In genomic region chr8:70005178-70005577, GRCm38 (mm10) we compare ENCODE assay signal across 17 mouse cellular contexts. TPM values are rescaled to one million over a fixed set of nuclear protein-coding genes. Genes with fewer than 3 reads are reported as not detected.
DNase-seq lines count a peak whose midpoint lies in the region; ATAC-seq and TF ChIP-seq lines count a peak whose summit lies in the region.
"Had no signal": no experiment of that assay in that cellular context is flagged by ENCODE, and none has a peak within 500 bp of the region (broad histone marks: within the 10 kb centered on the region; RNA-seq: fewer than 3 reads in every experiment).

No protein-coding gene starts in this region.

- no peak for DNase-seq in gastrocnemius, adult 2 months
- no peak for DNase-seq in gastrocnemius, postnatal 4 days (ENCODE audit: low spot score in 2 of 2)
- peak; percentile 36 to 66 for DNase-seq in lung, adult 18-20 months
- DNase-seq in lung, adult 2 months = no peak
- DNase-seq in heart, postnatal 4 days = peak; percentile 23
- DNase-seq in spleen, postnatal 10 days (ENCODE audit: low spot score in 2 of 2) = no peak
- DNase-seq in gastrocnemius, postnatal 14 days = no peak
- DNase-seq: cerebellum, postnatal 10 days; layer of hippocampus, adult 9-11 months; midbrain, embryonic 14.5 days; thymus, postnatal 25 days had no signal

- TF ChIP-seq POLR2A in lung, adult 2 months (IDR thresholded peaks at IDR 0.05; ENCODE audit: borderline replicate concordance, extremely low read depth, low read depth, low read length) = no peak

- intact Hi-C loops in gastrocnemius, adult 2 months (cut with DNase I) = no loop called here
- intact Hi-C loops in gastrocnemius, postnatal 14 days (cut with DNase I; ENCODE audit: low total_unique reads) = no loop called here

- H3K4me1 ChIP-seq in lung, adult 2 months (ENCODE audit: control insufficient read depth, insufficient read depth, low read length) = peaks cover 10% of the 10 kb centered on the region; the same call in 1 of the 2 replicates

- no peak for ATAC-seq in megakaryocyte-erythroid progenitor cell, adult 5-6 weeks (replicated peaks; ENCODE audit: low FRiP score, low TSS enrichment, poor library complexity, severe bottlenecking)
- ATAC-seq: activated CD4-positive, CD25-positive, alpha-beta regulatory T cell, adult 4 months; forebrain, embryonic 16.5 days; intestine, postnatal 0 days had no signal

- TF ChIP-seq CTCF in gastrocnemius, adult 2 months (IDR thresholded peaks at IDR 0.05) = no peak
- no peak for TF ChIP-seq CTCF in lung, adult 2 months (IDR thresholded peaks at IDR 0.05; ENCODE audit: insufficient read depth, low read length)

- 38% methylated on average over 2 of the region's 2 CpGs for WGBS in lung, adult 2 months

- peak overlapping the region; percentile 52 for H3K27ac ChIP-seq in gastrocnemius, adult 2 months
- H3K27ac ChIP-seq: hindbrain, embryonic 15.5 days; macrophage had no signal

- no peak overlapping the region for H3K4me3 ChIP-seq in gastrocnemius, adult 2 months
- H3K4me3 ChIP-seq in lung, adult 2 months (replicated peaks; ENCODE audit: extremely low read depth, low read depth, low read length) = no peak overlapping the region
- H3K4me3 ChIP-seq: hindbrain, embryonic 15.5 days had no signal

RNA-seq across cellular contexts. Expression of gene Gatad2a, which starts 9.0 kb away (rescaled TPM):
- 10 to 100 TPM; 26.5 to 32.6 TPM for total RNA-seq in gastrocnemius, adult 2 months (2021)
- total RNA-seq in gastrocnemius, postnatal 4 days (2021) = 10 to 100 TPM; 60.9 to 74.5 TPM
- 78.1 and 81.8 TPM in 2 replicates for polyA plus RNA-seq in lung, adult 2 months (2012; rRNA removed)
- total RNA-seq in heart, postnatal 4 days (2021) = 10 to 100 TPM; 75.9 to 79.5 TPM
- 75.4 and 89.7 TPM in 2 replicates for total RNA-seq in megakaryocyte-erythroid progenitor cell, adult 5-6 weeks (2014; fragmentation: Nextera tagmentation)
- total RNA-seq in megakaryocyte-erythroid progenitor cell, adult 5-6 weeks (2017) = 68.7 and 107 TPM in 2 replicates
- total RNA-seq in gastrocnemius, postnatal 14 days (2021) = 10 to 100 TPM; 31.0 to 35.1 TPM

RNA-seq across cellular contexts. Expression of gene Mau2, which starts 37.4 kb away (rescaled TPM):
- 10 to 100 TPM; 24.8 to 31.0 TPM for total RNA-seq in gastrocnemius, adult 2 months (2021)
- 10 to 100 TPM; 41.0 to 45.2 TPM for total RNA-seq in gastrocnemius, postnatal 4 days (2021)
- polyA plus RNA-seq in lung, adult 2 months (2012; rRNA removed) = 82.3 and 88.5 TPM in 2 replicates
- 10 to 100 TPM; 39.5 to 40.8 TPM for total RNA-seq in heart, postnatal 4 days (2021)
- 45.9 and 62.1 TPM in 2 replicates for total RNA-seq in megakaryocyte-erythroid progenitor cell, adult 5-6 weeks (2014; fragmentation: Nextera tagmentation)
- 33.4 TPM in 2 replicates for total RNA-seq in megakaryocyte-erythroid progenitor cell, adult 5-6 weeks (2017)
- total RNA-seq in gastrocnemius, postnatal 14 days (2021) = 10 to 100 TPM; 22.6 to 26.3 TPM

RNA-seq across cellular contexts. Expression of gene Sugp1, which starts 37.4 kb away (rescaled TPM):
- 10 to 100 TPM; 16.8 to 21.0 TPM for total RNA-seq in gastrocnemius, adult 2 months (2021)
- 10 to 100 TPM; 23.0 to 23.8 TPM for total RNA-seq in gastrocnemius, postnatal 4 days (2021)
- polyA plus RNA-seq in lung, adult 2 months (2012; rRNA removed) = 7.8 and 11.9 TPM in 2 replicates
- 10 to 100 TPM; 23.2 to 23.8 TPM for total RNA-seq in heart, postnatal 4 days (2021)
- 24.6 and 26.9 TPM in 2 replicates for total RNA-seq in megakaryocyte-erythroid progenitor cell, adult 5-6 weeks (2014; fragmentation: Nextera tagmentation)
- 31.1 and 33.0 TPM in 2 replicates for total RNA-seq in megakaryocyte-erythroid progenitor cell, adult 5-6 weeks (2017)
- 10 to 100 TPM; 17.7 to 17.9 TPM for total RNA-seq in gastrocnemius, postnatal 14 days (2021)

Comparison
In these comparisons a context has a peak if more than half of its experiments do, and no peak if none do; other contexts are left out.
1. DNase-seq: peak in lung, adult 18-20 months (2 of 2) and heart, postnatal 4 days (single experiment); none in gastrocnemius, adult 2 months (single experiment), gastrocnemius, postnatal 4 days (0 of 2), lung, adult 2 months (single experiment), spleen, postnatal 10 days (0 of 2) and gastrocnemius, postnatal 14 days (single experiment).